Mouse (Mus musculus) Muller cell, postnatal 12 days (primary cell): Measurements from ENCODE around the gene Sag.

Experiments
- DNase-seq: peaks from one replicate; pipeline ENCODE4 v3.0.0-alpha.2; 2015; ENCODE audit errors: inconsistent ontology term

Gene Sag

GRCm38 (mm10) chr1:87892499-87892898 is 89.0 kb downstream of the Sag start:
- peak; percentile 76 for DNase-seq

- no peak for DNase-seq
These were observed 89.9 kb downstream of the Sag start for GRCm38 (mm10) chr1:87893414-87893813.
